Mouse (Mus musculus) stomach, embryonic 15.5 days (tissue): Measurements from ENCODE around the gene Clca4b. TPM values are rescaled to one million over a fixed set of nuclear protein-coding genes. Genes with fewer than 3 reads are reported as not detected.
"Not testable (repeated sequence)": the region's sequence is repeated elsewhere in the genome, so short reads cannot be mapped to it uniquely, and the experiment has no call there.

Experiments used
- ATAC-seq: fragments of 200-750 bp; cut with Nextera tagmentation; 2 replicates; pipeline ENCODE4 v1.8.0; 2017; ENCODE audit warnings: low read depth, moderate number of reproducible peaks, moderate TSS enrichment; ENCODE audit not compliant: insufficient read depth, low FRiP score
- H3K27ac ChIP-seq: fragments of 300-500 bp; sonication (generic); 2 replicates; pipeline ENCODE4 v1.5.1; 2015; ENCODE audit warnings: mild to moderate bottlenecking, inconsistent platforms
- H3K27me3 ChIP-seq: fragments of 300-500 bp; sonication (generic); replicated peaks from 2 replicates; pipeline ENCODE4 v1.6.1; 2015; ENCODE audit warnings: inconsistent platforms
- H3K36me3 ChIP-seq: fragments of 300-500 bp; sonication (generic); 2 replicates; pipeline ENCODE4 v1.6.1; 2015; ENCODE audit warnings: inconsistent platforms
- H3K4me1 ChIP-seq: fragments of 300-500 bp; sonication (generic); 2 replicates; pipeline ENCODE4 v1.6.1; 2015; ENCODE audit warnings: inconsistent platforms
- H3K4me2 ChIP-seq: fragments of 300-500 bp; sonication (generic); 2 replicates; pipeline ENCODE4 v1.6.1; 2015; ENCODE audit warnings: mild to moderate bottlenecking, inconsistent platforms
- H3K4me3 ChIP-seq: fragments of 300-500 bp; sonication (generic); replicated peaks from 2 replicates; pipeline ENCODE4 v1.5.1; 2015; ENCODE audit warnings: inconsistent platforms
- H3K9ac ChIP-seq: fragments of 300-500 bp; sonication (generic); 2 replicates; pipeline ENCODE4 v1.6.1; 2015; ENCODE audit warnings: inconsistent platforms
- H3K9me3 ChIP-seq: fragments of 300-500 bp; sonication (generic); 2 replicates; pipeline ENCODE4 v1.6.1; 2016; ENCODE audit warnings: inconsistent platforms
- WGBS: fragments of 180-500 bp; shearing (Covaris S2); methylation state at CpG from one replicate; pipeline ENCODE4 v1.1.7; 2015; 5-methylcytosine and 5-hydroxymethylcytosine counted together
- polyA plus RNA-seq: library from polyadenylated mRNA; unstranded; fragments of >200 nt; fragmentation: Nextera tagmentation; extraction: Ambion mirVana; gene quantifications from 2 replicates; pipeline ENCODE4 v1.2.1, GENCODE M21; 2015

Clca4b gene
- polyA plus RNA-seq, 1 experiment from 2014 or later, result 2.9 TPM

DNA sequence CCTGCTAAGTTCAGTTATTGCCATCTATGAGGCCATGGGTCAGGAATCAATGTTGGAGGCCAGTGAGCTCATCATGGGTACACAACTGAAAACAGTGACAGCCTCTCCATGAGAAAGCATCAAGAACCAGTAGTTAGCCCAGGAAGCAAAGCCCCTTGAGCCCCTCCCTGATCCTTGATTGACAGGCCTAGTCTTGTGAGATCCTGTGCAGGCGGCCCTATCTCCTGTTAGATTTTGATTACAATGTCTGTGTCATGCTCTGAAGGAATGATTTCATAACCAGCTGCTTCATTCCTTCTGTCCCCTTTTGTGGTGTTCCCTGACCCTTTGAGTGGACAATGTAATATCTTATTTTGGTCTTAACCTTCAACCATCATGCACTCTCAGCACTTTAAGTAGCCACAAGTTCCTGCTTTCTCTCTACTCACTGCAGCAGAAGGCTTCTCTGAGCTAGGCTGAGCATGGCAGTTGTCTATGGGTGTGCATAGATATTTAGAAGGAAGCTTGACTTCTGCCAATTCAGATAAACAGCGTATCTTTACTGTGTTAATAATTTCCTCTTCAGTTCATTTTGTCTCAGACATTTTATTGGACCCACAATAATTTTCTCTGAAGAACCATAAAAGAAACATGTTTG is 35.2 kb downstream of the Clca4b start:
- H3K9me3 ChIP-seq, result no peaks in the 10 kb centered on the region
- no peak overlapping the region for H3K4me2 ChIP-seq
- WGBS, result 79% methylated on average over 2 of the region's 2 CpGs
- no peaks in the 10 kb centered on the region for H3K36me3 ChIP-seq
- no peak for ATAC-seq
- no peak overlapping the region for H3K27ac ChIP-seq
- H3K27me3 ChIP-seq, result no peaks in the 10 kb centered on the region
- no peak overlapping the region for H3K9ac ChIP-seq
- H3K4me3 ChIP-seq, result no peak overlapping the region
- no peaks in the 10 kb centered on the region for H3K4me1 ChIP-seq

GRCm38 (mm10) chr3:144890246-144890758 is 42.0 kb downstream of the Clca4b start:
- no peak for ATAC-seq
- Histone ChIP-seq H3K27me3 (no peaks in the 10 kb centered on the region), H3K4me1 (no peaks in the 10 kb centered on the region), H3K4me3 (no peak overlapping the region), H3K4me2 (no peak overlapping the region), H3K36me3 (no peaks in the 10 kb centered on the region), H3K9ac (no peak overlapping the region), H3K9me3 (no peaks in the 10 kb centered on the region), H3K27ac (no peak overlapping the region)
- WGBS, result 50% methylated on average over 2 of the region's 2 CpGs

GRCm38 (mm10) chr3:144886957-144887356 is 45.4 kb downstream of the Clca4b start:
- no peaks in the 10 kb centered on the region for H3K4me1 ChIP-seq
- no peaks in the 10 kb centered on the region for H3K27me3 ChIP-seq
- no peaks in the 10 kb centered on the region for H3K36me3 ChIP-seq
- H3K27ac ChIP-seq, result no peak overlapping the region
- H3K4me2 ChIP-seq, result no peak overlapping the region
- ATAC-seq, result no peak
- H3K9me3 ChIP-seq, result no peaks in the 10 kb centered on the region
- H3K4me3 ChIP-seq, result no peak overlapping the region
- no peak overlapping the region for H3K9ac ChIP-seq

DNA sequence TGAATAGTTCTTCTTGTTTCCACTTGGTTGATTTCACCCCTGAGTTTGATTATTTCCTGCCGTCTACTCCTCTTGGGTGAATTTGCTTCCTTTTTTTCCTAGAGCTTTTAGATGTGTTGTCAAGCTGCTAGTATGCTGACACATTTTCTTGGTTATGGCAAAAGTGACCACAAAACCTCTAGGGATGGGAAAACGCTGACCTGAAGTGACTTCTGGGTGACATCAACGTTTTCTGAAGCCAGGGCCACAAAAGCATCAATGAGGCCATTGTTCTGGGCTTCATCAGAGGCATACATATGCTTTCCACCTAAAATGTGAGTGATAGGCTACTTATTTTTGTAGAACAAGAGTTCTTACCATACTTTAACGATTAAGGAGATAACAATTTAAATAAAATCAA is 60.3 kb downstream of the Clca4b start:
- not testable (repeated sequence) for H3K4me3 ChIP-seq, H3K27ac ChIP-seq, H3K27me3 ChIP-seq, H3K9me3 ChIP-seq, H3K4me2 ChIP-seq, H3K4me1 ChIP-seq, H3K9ac ChIP-seq, H3K36me3 ChIP-seq, ATAC-seq
- 76% methylated on average over 4 of the region's 4 CpGs for WGBS

Other genes with a start within 250 kb of the Clca4b start
- gene Sh3glb1, start 212.2 kb downstream of the Clca4b start, polyA plus RNA-seq, result 98.1 and 103 TPM in 2 replicates
- gene Clca3a1, start 171.6 kb downstream of the Clca4b start, polyA plus RNA-seq, result 14.2 and 18.1 TPM in 2 replicates
- gene Clca3a2, start 113.0 kb downstream of the Clca4b start, polyA plus RNA-seq, result 1.6 and 3.1 TPM in 2 replicates
- 1.3 and 1.7 TPM in 2 replicates for gene Clca3b, start 83.2 kb downstream of the Clca4b start, polyA plus RNA-seq
- 0.35 TPM in 1 of 2 replicates, not detected in the other for gene Clca4a, start 42.5 kb upstream of the Clca4b start, polyA plus RNA-seq
- gene Clca1, start 100.2 kb upstream of the Clca4b start, polyA plus RNA-seq, result 5.8 and 6.9 TPM in 2 replicates
- gene Clca2, start 166.9 kb upstream of the Clca4b start, polyA plus RNA-seq, result 0.77 and 1.1 TPM in 2 replicates
- 16.2 and 17.4 TPM in 2 replicates for gene Odf2l, start 186.1 kb upstream of the Clca4b start, polyA plus RNA-seq